Mouse (Mus musculus): ENCODE results near the gene Git2.

DNA sequence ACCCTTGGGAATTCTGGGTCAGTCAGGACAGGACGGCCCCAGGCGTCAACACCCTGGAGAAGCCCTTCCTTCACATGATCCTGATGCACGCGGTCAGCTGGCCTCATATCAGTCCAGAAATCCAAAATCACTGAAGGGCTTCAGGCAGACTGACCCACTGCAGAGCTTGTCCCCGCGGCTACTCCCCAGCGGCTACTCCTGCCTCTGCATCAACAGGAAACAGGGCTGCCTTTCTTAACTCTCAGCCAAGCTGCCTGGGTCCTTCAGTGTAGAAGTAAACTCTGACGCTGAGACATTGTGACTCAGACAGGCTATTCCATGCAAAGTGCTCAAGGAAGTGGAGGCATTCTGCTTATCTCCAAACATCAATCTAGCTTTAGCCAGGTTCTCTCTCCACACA lies 13.3 kb downstream of the Git2 start:
- TF ChIP-seq CTCF (IDR thresholded peaks at IDR 0.05): no peak
- TF ChIP-seq EP300 (IDR thresholded peaks at IDR 0.05): no peak
